Mouse (Mus musculus) neutrophil, adult 5-6 weeks (primary cell): ENCODE measurements around the gene Prdm10. TPM values are rescaled to one million over a fixed set of nuclear protein-coding genes. Genes with fewer than 3 reads are reported as not detected.

Experiments
- ATAC-seq: fragments of 151-379, 151-347 bp; 2 replicates; pipeline ENCODE4 v1.8.0; 2017; ENCODE audit warnings: mild to moderate bottlenecking, moderate TSS enrichment; ENCODE audit not compliant: insufficient number of reproducible peaks, poor library complexity, low FRiP score, severe bottlenecking; ENCODE audit errors: extremely low read depth
- total RNA-seq: library from RNA; stranded (forward); fragments of 200-1000 nt; gene quantifications from 2 replicates; pipeline ENCODE4 v1.2.3, GENCODE M21; 2017

Gene Prdm10
- total RNA-seq = 15.8 and 18.6 TPM in 2 replicates

GRCm38 (mm10) chr9:31280366-31281010 lies at the start of gene Prdm10:
Prdm10 (plus strand) TSS chr9:31280538.
- peak; percentile 79 for ATAC-seq

GRCm38 (mm10) chr9:31235030-31235429 lies 45.3 kb upstream of the Prdm10 start:
- no peak for ATAC-seq

GRCm38 (mm10) chr9:31235489-31235888 lies 44.8 kb upstream of the Prdm10 start:
- no peak for ATAC-seq

- no peak for ATAC-seq
These were observed 44.3 kb upstream of the Prdm10 start for GRCm38 (mm10) chr9:31236079-31236478.

- no peak for ATAC-seq
These were observed 41.8 kb upstream of the Prdm10 start for GRCm38 (mm10) chr9:31238526-31238925.

GRCm38 (mm10) chr9:31239551-31239950 lies 40.8 kb upstream of the Prdm10 start:
- ATAC-seq = no peak

- ATAC-seq = no peak
These were observed 39.7 kb upstream of the Prdm10 start for GRCm38 (mm10) chr9:31240522-31241207.

- ATAC-seq = no peak
These were observed 39.1 kb upstream of the Prdm10 start for GRCm38 (mm10) chr9:31241208-31241699.

- ATAC-seq = peak; percentile 13; the same call in 1 of the 2 replicates
These were observed 36.9 kb upstream of the Prdm10 start for GRCm38 (mm10) chr9:31243306-31243938.

- ATAC-seq = no peak
These were observed 36.4 kb upstream of the Prdm10 start for GRCm38 (mm10) chr9:31243939-31244333.

GRCm38 (mm10) chr9:31245006-31245405 lies 35.3 kb upstream of the Prdm10 start:
- ATAC-seq = no peak

- ATAC-seq = no peak
These were observed 33.9 kb upstream of the Prdm10 start for GRCm38 (mm10) chr9:31246421-31246820.

- peak; percentile 64; the same call in 1 of the 2 replicates for ATAC-seq
These were observed 32.7 kb upstream of the Prdm10 start for GRCm38 (mm10) chr9:31247447-31248220.

- no peak for ATAC-seq
These were observed 28.0 kb upstream of the Prdm10 start for GRCm38 (mm10) chr9:31252182-31252799.

- no peak for ATAC-seq
These were observed 27.0 kb upstream of the Prdm10 start for GRCm38 (mm10) chr9:31253311-31253734.

- ATAC-seq = no peak
These were observed 26.3 kb upstream of the Prdm10 start for GRCm38 (mm10) chr9:31253866-31254696.

- no peak for ATAC-seq
These were observed 25.7 kb upstream of the Prdm10 start for GRCm38 (mm10) chr9:31254697-31255004.

GRCm38 (mm10) chr9:31255953-31256352 lies 24.4 kb upstream of the Prdm10 start:
- ATAC-seq = no peak
